Mouse (Mus musculus): ENCODE results near the gene Banp. TPM values are rescaled to one million over a fixed set of nuclear protein-coding genes. Genes with fewer than 3 reads are reported as not detected.

The Banp gene
- polyA plus RNA-seq, 1 experiment from 2014 or later = 9.4 TPM

- ATAC-seq = no peak
- Histone ChIP-seq H3K4me1 (replicated peaks; ENCODE audit: control insufficient read depth, insufficient read depth, low read length) (no peaks in the 10 kb centered on the region), H3K9me3 (ENCODE audit: control insufficient read depth) (no peaks in the 10 kb centered on the region), H3K4me2 (replicated peaks; ENCODE audit: low read depth) (no peak overlapping the region), H3K9ac (ENCODE audit: low read depth, low read length) (no peak overlapping the region), H3K27me3 (replicated peaks; ENCODE audit: control insufficient read depth, insufficient read depth, low read length) (no peaks in the 10 kb centered on the region), H3K4me3 (ENCODE audit: low read depth, low read length) (no peak overlapping the region), H3K27ac (ENCODE audit: low read depth, low read length) (no peak overlapping the region), H3K36me3 (ENCODE audit: control insufficient read depth, insufficient read depth) (peaks cover 71% of the 10 kb centered on the region)
- WGBS = 83% methylated on average over 4 of the region's 4 CpGs
- TF ChIP-seq CTCF (IDR thresholded peaks at IDR 0.05; ENCODE audit: low read depth) = no peak
Observed at GRCm38 (mm10) chr8:121995112-121995511, 45.6 kb downstream of the Banp start.

GRCm38 (mm10) chr8:121995895-121996294 lies 46.3 kb downstream of the Banp start:
- no peak for ATAC-seq
- Histone ChIP-seq H3K36me3 (ENCODE audit: control insufficient read depth, insufficient read depth) (peaks cover 74% of the 10 kb centered on the region), H3K4me1 (replicated peaks; ENCODE audit: control insufficient read depth, insufficient read depth, low read length) (no peaks in the 10 kb centered on the region), H3K27ac (ENCODE audit: low read depth, low read length) (no peak overlapping the region), H3K27me3 (replicated peaks; ENCODE audit: control insufficient read depth, insufficient read depth, low read length) (no peaks in the 10 kb centered on the region), H3K9me3 (ENCODE audit: control insufficient read depth) (no peaks in the 10 kb centered on the region), H3K4me2 (replicated peaks; ENCODE audit: low read depth) (no peak overlapping the region), H3K4me3 (ENCODE audit: low read depth, low read length) (no peak overlapping the region), H3K9ac (ENCODE audit: low read depth, low read length) (no peak overlapping the region)
- TF ChIP-seq CTCF (IDR thresholded peaks at IDR 0.05; ENCODE audit: low read depth) = no peak
- WGBS = 89% methylated on average over 3 of the region's 3 CpGs

- no peaks in the 10 kb centered on the region for H3K9me3 ChIP-seq (ENCODE audit: control insufficient read depth)
- no peaks in the 10 kb centered on the region for H3K4me1 ChIP-seq (replicated peaks; ENCODE audit: control insufficient read depth, insufficient read depth, low read length)
- 88% methylated on average over 4 of the region's 4 CpGs for WGBS
- ATAC-seq = no peak
- H3K36me3 ChIP-seq (ENCODE audit: control insufficient read depth, insufficient read depth) = peaks cover 75% of the 10 kb centered on the region
- no peak overlapping the region for H3K4me3 ChIP-seq (ENCODE audit: low read depth, low read length)
- H3K27ac ChIP-seq (ENCODE audit: low read depth, low read length) = no peak overlapping the region
- no peaks in the 10 kb centered on the region for H3K27me3 ChIP-seq (replicated peaks; ENCODE audit: control insufficient read depth, insufficient read depth, low read length)
- no peak overlapping the region for H3K9ac ChIP-seq (ENCODE audit: low read depth, low read length)
- no peak for TF ChIP-seq CTCF (IDR thresholded peaks at IDR 0.05; ENCODE audit: low read depth)
- no peak overlapping the region for H3K4me2 ChIP-seq (replicated peaks; ENCODE audit: low read depth)
Observed at GRCm38 (mm10) chr8:121998631-121999030, 49.1 kb downstream of the Banp start.

- Histone ChIP-seq H3K4me3 (ENCODE audit: low read depth, low read length) (no peak overlapping the region), H3K9me3 (ENCODE audit: control insufficient read depth) (no peaks in the 10 kb centered on the region), H3K4me2 (replicated peaks; ENCODE audit: low read depth) (no peak overlapping the region), H3K27ac (ENCODE audit: low read depth, low read length) (no peak overlapping the region), H3K27me3 (replicated peaks; ENCODE audit: control insufficient read depth, insufficient read depth, low read length) (no peaks in the 10 kb centered on the region), H3K9ac (ENCODE audit: low read depth, low read length) (no peak overlapping the region), H3K4me1 (replicated peaks; ENCODE audit: control insufficient read depth, insufficient read depth, low read length) (no peaks in the 10 kb centered on the region), H3K36me3 (ENCODE audit: control insufficient read depth, insufficient read depth) (peaks cover 78% of the 10 kb centered on the region)
- ATAC-seq = no peak
- TF ChIP-seq CTCF (IDR thresholded peaks at IDR 0.05; ENCODE audit: low read depth) = peak; percentile 37
- 81% methylated on average over 5 of the region's 5 CpGs for WGBS
Observed at GRCm38 (mm10) chr8:121999211-121999610, 49.7 kb downstream of the Banp start.

GRCm38 (mm10) chr8:122001339-122002115 lies 52.0 kb downstream of the Banp start:
- Histone ChIP-seq H3K36me3 (ENCODE audit: control insufficient read depth, insufficient read depth) (peaks cover 74% of the 10 kb centered on the region), H3K4me2 (replicated peaks; ENCODE audit: low read depth) (no peak overlapping the region), H3K4me1 (replicated peaks; ENCODE audit: control insufficient read depth, insufficient read depth, low read length) (no peaks in the 10 kb centered on the region), H3K9ac (ENCODE audit: low read depth, low read length) (no peak overlapping the region), H3K4me3 (ENCODE audit: low read depth, low read length) (no peak overlapping the region), H3K9me3 (ENCODE audit: control insufficient read depth) (no peaks in the 10 kb centered on the region), H3K27me3 (replicated peaks; ENCODE audit: control insufficient read depth, insufficient read depth, low read length) (no peaks in the 10 kb centered on the region), H3K27ac (ENCODE audit: low read depth, low read length) (no peak overlapping the region)
- no peak for ATAC-seq
- no peak for TF ChIP-seq CTCF (IDR thresholded peaks at IDR 0.05; ENCODE audit: low read depth)
- WGBS = 91% methylated on average over 15 of the region's 15 CpGs

GRCm38 (mm10) chr8:122003646-122004045 lies 54.1 kb downstream of the Banp start:
- TF ChIP-seq CTCF (IDR thresholded peaks at IDR 0.05; ENCODE audit: low read depth) = no peak
- Histone ChIP-seq H3K27me3 (replicated peaks; ENCODE audit: control insufficient read depth, insufficient read depth, low read length) (no peaks in the 10 kb centered on the region), H3K36me3 (ENCODE audit: control insufficient read depth, insufficient read depth) (peaks cover 72% of the 10 kb centered on the region), H3K9me3 (ENCODE audit: control insufficient read depth) (no peaks in the 10 kb centered on the region), H3K4me2 (replicated peaks; ENCODE audit: low read depth) (no peak overlapping the region), H3K4me3 (ENCODE audit: low read depth, low read length) (no peak overlapping the region), H3K27ac (ENCODE audit: low read depth, low read length) (no peak overlapping the region), H3K9ac (ENCODE audit: low read depth, low read length) (no peak overlapping the region), H3K4me1 (replicated peaks; ENCODE audit: control insufficient read depth, insufficient read depth, low read length) (no peaks in the 10 kb centered on the region)
- WGBS = 77% methylated on average over 8 of the region's 8 CpGs
- no peak for ATAC-seq

Measured in intestine, postnatal 0 days (tissue).